Mouse (Mus musculus) kidney, embryonic 15.5 days (tissue): Measurements from ENCODE around the gene Inpp5k. TPM values are rescaled to one million over a fixed set of nuclear protein-coding genes. Genes with fewer than 3 reads are reported as not detected.
"Not testable (repeated sequence)": the region's sequence is repeated elsewhere in the genome, so short reads cannot be mapped to it uniquely, and the experiment has no call there.

Experiments used
- ATAC-seq: fragments of 200-750 bp; cut with Nextera tagmentation; replicated peaks from 2 replicates; pipeline ENCODE4 v1.8.0; 2017; ENCODE audit warnings: moderate TSS enrichment; ENCODE audit not compliant: low FRiP score
- H3K27ac ChIP-seq: fragments of 300-500 bp; sonication (generic); 2 replicates; pipeline ENCODE4 v1.5.1; 2015; ENCODE audit warnings: mild to moderate bottlenecking, inconsistent platforms
- H3K27me3 ChIP-seq: fragments of 300-500 bp; sonication (generic); 2 replicates; pipeline ENCODE4 v1.6.1; 2015; ENCODE audit warnings: inconsistent platforms
- H3K36me3 ChIP-seq: fragments of 300-500 bp; sonication (generic); 2 replicates; pipeline ENCODE4 v1.6.1; 2015; ENCODE audit warnings: inconsistent platforms
- H3K4me1 ChIP-seq: fragments of 300-500 bp; sonication (generic); 2 replicates; pipeline ENCODE4 v1.6.1; 2015; ENCODE audit warnings: inconsistent platforms
- H3K4me2 ChIP-seq: fragments of 300-500 bp; sonication (generic); 2 replicates; pipeline ENCODE4 v1.6.1; 2015; ENCODE audit warnings: moderate library complexity, mild to moderate bottlenecking, inconsistent platforms
- H3K4me3 ChIP-seq: fragments of 300-500 bp; sonication (generic); replicated peaks from 2 replicates; pipeline ENCODE4 v1.5.1; 2015; ENCODE audit warnings: mild to moderate bottlenecking, inconsistent platforms
- H3K9ac ChIP-seq: fragments of 300-500 bp; sonication (generic); 2 replicates; pipeline ENCODE4 v1.6.1; 2015; ENCODE audit warnings: mild to moderate bottlenecking, inconsistent platforms
- H3K9me3 ChIP-seq: fragments of 300-500 bp; sonication (generic); replicated peaks from 2 replicates; pipeline ENCODE4 v1.6.1; 2016; ENCODE audit warnings: inconsistent platforms
- WGBS: fragments of 180-500 bp; shearing (Covaris S2); methylation state at CpG from one replicate; pipeline ENCODE4 v1.1.7; 2015; ENCODE audit warnings: mixed read lengths; 5-methylcytosine and 5-hydroxymethylcytosine counted together
- polyA plus RNA-seq: library from polyadenylated mRNA; unstranded; fragments of >200 nt; fragmentation: Nextera tagmentation; extraction: Ambion mirVana; gene quantifications from 2 replicates; pipeline ENCODE4 v1.2.1, GENCODE M21; 2015

Inpp5k gene
- polyA plus RNA-seq, 1 experiment from 2014 or later: 28.7 TPM

- no peak for ATAC-seq
- no peak overlapping the region for H3K4me2 ChIP-seq
- H3K4me1 ChIP-seq: peaks cover 6% of the 10 kb centered on the region; the same call in 1 of the 2 replicates
- 83% methylated on average over 7 of the region's 7 CpGs for WGBS
- H3K9ac ChIP-seq: no peak overlapping the region
- no peaks in the 10 kb centered on the region for H3K9me3 ChIP-seq
- no peak overlapping the region for H3K27ac ChIP-seq
- no peaks in the 10 kb centered on the region for H3K27me3 ChIP-seq
- H3K4me3 ChIP-seq: no peak overlapping the region
- peaks cover 93% of the 10 kb centered on the region for H3K36me3 ChIP-seq
Observed at GRCm38 (mm10) chr11:75595816-75596215, 35.0 kb upstream of the Inpp5k start.

- H3K36me3 ChIP-seq: peaks cover 96% of the 10 kb centered on the region
Observed at GRCm38 (mm10) chr11:75596726-75597255, 34.0 kb upstream of the Inpp5k start.

GRCm38 (mm10) chr11:75598004-75598403 lies 32.8 kb upstream of the Inpp5k start:
- no peaks in the 10 kb centered on the region for H3K9me3 ChIP-seq
- H3K36me3 ChIP-seq: peaks cover 96% of the 10 kb centered on the region
- H3K9ac ChIP-seq: no peak overlapping the region
- H3K4me1 ChIP-seq: peaks cover 6% of the 10 kb centered on the region; the same call in 1 of the 2 replicates
- no peak for ATAC-seq
- H3K27me3 ChIP-seq: no peaks in the 10 kb centered on the region
- H3K4me2 ChIP-seq: no peak overlapping the region
- 87% methylated on average over 6 of the region's 6 CpGs for WGBS
- peak overlapping the region; percentile 68 for H3K27ac ChIP-seq
- H3K4me3 ChIP-seq: no peak overlapping the region

More at GRCm38 (mm10) chr11:75596726-75597255, 34.0 kb upstream of the Inpp5k start:
- Histone ChIP-seq H3K27ac (no peak overlapping the region), H3K9ac (no peak overlapping the region), H3K4me2 (no peak overlapping the region), H3K9me3 (no peaks in the 10 kb centered on the region), H3K4me1 (peaks cover 6% of the 10 kb centered on the region; the same call in 1 of the 2 replicates), H3K27me3 (no peaks in the 10 kb centered on the region), H3K4me3 (no peak overlapping the region)
- no peak for ATAC-seq
- 77% methylated on average over 3 of the region's 3 CpGs for WGBS

GRCm38 (mm10) chr11:75599802-75600201 lies 31.0 kb upstream of the Inpp5k start:
- not testable (repeated sequence) for H3K27me3 ChIP-seq, H3K4me3 ChIP-seq

GRCm38 (mm10) chr11:75604826-75605225 lies 26.0 kb upstream of the Inpp5k start:
- H3K4me1 ChIP-seq: peaks cover 16% of the 10 kb centered on the region
- H3K27me3 ChIP-seq: no peaks in the 10 kb centered on the region
- H3K27ac ChIP-seq: no peak overlapping the region
- no peak for ATAC-seq
- peaks cover 84% of the 10 kb centered on the region for H3K36me3 ChIP-seq
- H3K4me2 ChIP-seq: no peak overlapping the region
- 90% methylated on average over 5 of the region's 5 CpGs for WGBS
- H3K9ac ChIP-seq: no peak overlapping the region
- no peaks in the 10 kb centered on the region for H3K9me3 ChIP-seq
- H3K4me3 ChIP-seq: no peak overlapping the region

More at GRCm38 (mm10) chr11:75599802-75600201, 31.0 kb upstream of the Inpp5k start:
- peaks cover 90% of the 10 kb centered on the region for H3K36me3 ChIP-seq
- H3K4me1 ChIP-seq, H3K9me3 ChIP-seq, H3K9ac ChIP-seq, H3K4me2 ChIP-seq, ATAC-seq, H3K27ac ChIP-seq: not testable (repeated sequence)
- 93% methylated on average over 17 of the region's 17 CpGs for WGBS

GRCm38 (mm10) chr11:75605318-75605717 lies 25.5 kb upstream of the Inpp5k start:
- Histone ChIP-seq H3K4me1 (peaks cover 16% of the 10 kb centered on the region), H3K9me3 (no peaks in the 10 kb centered on the region), H3K36me3 (peaks cover 84% of the 10 kb centered on the region), H3K4me2 (no peak overlapping the region), H3K9ac (no peak overlapping the region), H3K27ac (no peak overlapping the region), H3K27me3 (no peaks in the 10 kb centered on the region), H3K4me3 (no peak overlapping the region)
- WGBS: 67% methylated on average over 1 of the region's 1 CpGs
- no peak for ATAC-seq

GRCm38 (mm10) chr11:75608776-75609175 lies 22.0 kb upstream of the Inpp5k start:
- Histone ChIP-seq H3K9ac (no peak overlapping the region), H3K4me1 (peaks cover 16% of the 10 kb centered on the region), H3K27me3 (no peaks in the 10 kb centered on the region), H3K4me2 (no peak overlapping the region), H3K36me3 (peaks cover 85% of the 10 kb centered on the region), H3K9me3 (no peaks in the 10 kb centered on the region), H3K4me3 (no peak overlapping the region), H3K27ac (no peak overlapping the region)
- ATAC-seq: no peak
- 93% methylated on average over 5 of the region's 5 CpGs for WGBS

GRCm38 (mm10) chr11:75610021-75610420 lies 20.8 kb upstream of the Inpp5k start:
- Histone ChIP-seq H3K9me3 (no peaks in the 10 kb centered on the region), H3K27me3 (no peaks in the 10 kb centered on the region), H3K4me3 (no peak overlapping the region), H3K9ac (no peak overlapping the region), H3K27ac (no peak overlapping the region), H3K4me2 (no peak overlapping the region), H3K4me1 (peaks cover 16% of the 10 kb centered on the region), H3K36me3 (peaks cover 88% of the 10 kb centered on the region)
- 85% methylated on average over 2 of the region's 2 CpGs for WGBS
- no peak for ATAC-seq

- no peak overlapping the region for H3K4me2 ChIP-seq
- no peak for ATAC-seq
- H3K27ac ChIP-seq: no peak overlapping the region
- no peaks in the 10 kb centered on the region for H3K4me1 ChIP-seq
- H3K36me3 ChIP-seq: peaks cover 89% of the 10 kb centered on the region
- H3K9ac ChIP-seq: no peak overlapping the region
- 98% methylated on average over 1 of the region's 1 CpGs for WGBS
- H3K4me3 ChIP-seq: no peak overlapping the region
- no peaks in the 10 kb centered on the region for H3K9me3 ChIP-seq
- no peaks in the 10 kb centered on the region for H3K27me3 ChIP-seq
Observed at GRCm38 (mm10) chr11:75614769-75615168, 16.0 kb upstream of the Inpp5k start.

- H3K4me2 ChIP-seq: no peak overlapping the region
Observed at GRCm38 (mm10) chr11:75615556-75615955, 15.2 kb upstream of the Inpp5k start.

GRCm38 (mm10) chr11:75619133-75619532 lies 11.7 kb upstream of the Inpp5k start:
- Histone ChIP-seq H3K4me2 (no peak overlapping the region), H3K4me3 (no peak overlapping the region), H3K9ac (no peak overlapping the region), H3K27ac (no peak overlapping the region), H3K4me1 (peaks cover 8% of the 10 kb centered on the region; the same call in 1 of the 2 replicates), H3K9me3 (no peaks in the 10 kb centered on the region), H3K27me3 (no peaks in the 10 kb centered on the region), H3K36me3 (peaks cover 84% of the 10 kb centered on the region)
- no peak for ATAC-seq
- WGBS: 78% methylated on average over 5 of the region's 5 CpGs

More at GRCm38 (mm10) chr11:75615556-75615955, 15.2 kb upstream of the Inpp5k start:
- peaks cover 89% of the 10 kb centered on the region for H3K36me3 ChIP-seq
- no peaks in the 10 kb centered on the region for H3K27me3 ChIP-seq
- no peak overlapping the region for H3K9ac ChIP-seq
- H3K4me3 ChIP-seq: no peak overlapping the region
- H3K9me3 ChIP-seq: no peaks in the 10 kb centered on the region
- ATAC-seq: no peak
- H3K27ac ChIP-seq: no peak overlapping the region
- H3K4me1 ChIP-seq: no peaks in the 10 kb centered on the region
- 86% methylated on average over 2 of the region's 2 CpGs for WGBS

GRCm38 (mm10) chr11:75620136-75620780 lies 10.5 kb upstream of the Inpp5k start:
- Histone ChIP-seq H3K9me3 (no peaks in the 10 kb centered on the region), H3K36me3 (peaks cover 84% of the 10 kb centered on the region), H3K4me1 (peaks cover 13% of the 10 kb centered on the region), H3K4me3 (no peak overlapping the region), H3K4me2 (no peak overlapping the region), H3K27ac (no peak overlapping the region), H3K9ac (no peak overlapping the region), H3K27me3 (no peaks in the 10 kb centered on the region)
- ATAC-seq: no peak
- 93% methylated on average over 12 of the region's 12 CpGs for WGBS
